Mouse (Mus musculus): ENCODE data around the gene Tmsb4x.

Gene Tmsb4x

DNA sequence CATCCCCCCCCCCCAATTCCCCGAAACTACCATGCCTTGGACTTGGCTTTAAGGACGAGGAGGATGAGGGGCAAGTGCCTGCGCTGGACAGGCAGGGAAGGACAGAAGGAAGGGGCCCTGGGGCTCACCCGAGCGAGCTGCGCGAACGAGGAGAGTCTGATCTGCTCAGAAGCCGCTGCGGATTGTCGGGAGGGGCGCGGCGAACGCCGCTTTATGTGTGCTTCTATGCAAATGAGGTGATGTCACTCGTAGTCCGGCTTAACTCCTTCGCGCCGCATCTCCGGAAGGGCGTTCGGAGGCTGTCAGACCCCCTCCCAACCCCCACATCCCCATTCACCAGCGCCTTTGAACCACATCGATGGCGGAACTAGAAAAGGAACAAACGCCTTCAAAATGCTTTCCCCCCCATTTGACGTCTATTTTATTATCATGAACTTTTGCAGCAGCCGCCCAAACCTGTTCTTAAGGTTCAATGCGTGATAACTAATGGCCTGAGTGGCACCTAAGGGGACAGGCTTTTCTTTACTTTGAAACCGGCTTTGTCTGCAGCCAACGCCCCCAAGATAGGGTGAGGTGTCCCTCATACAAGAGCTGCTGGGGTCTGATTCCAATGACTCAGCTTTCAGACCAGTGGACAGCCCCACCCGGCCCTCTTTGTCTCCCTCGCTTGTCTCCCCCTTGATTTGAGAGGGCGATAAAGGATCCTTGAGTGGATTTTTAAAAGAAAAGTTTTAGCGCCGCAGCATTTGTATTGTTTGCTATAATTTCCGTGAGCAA, at the start of gene Tmsb4x:
Gene Tmsb4x (minus strand): TSS at position 338 of the 777 bp plus-strand sequence.
- DNase-seq, result peak; percentile 66

DNA sequence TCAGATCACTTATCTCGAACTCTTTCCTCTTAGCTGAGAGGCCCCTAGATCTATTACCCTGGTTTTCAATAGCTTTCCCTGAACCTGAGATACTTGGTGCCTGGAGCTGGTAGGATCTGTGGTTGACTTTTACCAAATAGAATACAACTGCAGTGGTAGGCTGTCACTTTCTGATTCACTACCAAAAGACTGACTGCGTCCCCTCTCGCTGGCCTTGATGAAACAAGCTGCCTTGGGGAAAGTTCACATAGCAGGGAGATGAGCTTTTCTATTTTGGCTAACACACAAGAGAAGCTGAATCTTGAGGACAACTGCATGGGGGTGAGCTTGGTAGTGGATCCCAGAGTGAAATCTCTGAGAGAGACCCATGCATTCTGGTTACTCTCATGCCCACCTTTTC, 32.6 kb upstream of the Tmsb4x start:
- DNase-seq, result no peak

DNA sequence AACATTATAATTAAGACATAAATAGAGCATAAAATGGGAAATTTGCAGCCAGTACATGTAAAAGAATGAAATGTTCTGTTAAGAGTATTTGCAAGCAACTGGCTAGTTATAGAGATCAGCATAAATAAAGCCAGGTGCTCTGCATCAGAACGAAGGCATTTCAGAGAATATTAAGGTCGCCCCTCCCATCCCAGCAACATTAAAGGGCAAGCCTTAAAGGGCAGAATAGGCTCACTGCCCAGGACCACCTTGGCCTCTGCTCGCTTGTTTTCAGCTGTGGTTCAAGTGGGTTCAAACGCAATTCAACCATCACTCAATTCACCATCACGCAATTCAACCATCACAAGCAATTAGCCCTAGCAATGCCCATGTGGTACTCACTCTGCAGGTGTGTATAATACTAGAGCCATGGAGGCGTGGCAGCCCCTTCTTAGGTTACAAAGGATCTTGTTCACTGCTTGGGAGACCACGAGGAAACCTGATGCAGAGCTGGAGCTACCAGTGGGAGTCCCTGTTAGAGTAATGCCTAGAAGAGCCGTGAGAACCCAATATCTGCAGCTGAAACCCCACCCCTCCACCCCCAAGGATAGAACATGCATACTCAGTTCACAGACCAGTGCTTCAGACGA, 30.3 kb upstream of the Tmsb4x start:
- no peak for DNase-seq

DNA sequence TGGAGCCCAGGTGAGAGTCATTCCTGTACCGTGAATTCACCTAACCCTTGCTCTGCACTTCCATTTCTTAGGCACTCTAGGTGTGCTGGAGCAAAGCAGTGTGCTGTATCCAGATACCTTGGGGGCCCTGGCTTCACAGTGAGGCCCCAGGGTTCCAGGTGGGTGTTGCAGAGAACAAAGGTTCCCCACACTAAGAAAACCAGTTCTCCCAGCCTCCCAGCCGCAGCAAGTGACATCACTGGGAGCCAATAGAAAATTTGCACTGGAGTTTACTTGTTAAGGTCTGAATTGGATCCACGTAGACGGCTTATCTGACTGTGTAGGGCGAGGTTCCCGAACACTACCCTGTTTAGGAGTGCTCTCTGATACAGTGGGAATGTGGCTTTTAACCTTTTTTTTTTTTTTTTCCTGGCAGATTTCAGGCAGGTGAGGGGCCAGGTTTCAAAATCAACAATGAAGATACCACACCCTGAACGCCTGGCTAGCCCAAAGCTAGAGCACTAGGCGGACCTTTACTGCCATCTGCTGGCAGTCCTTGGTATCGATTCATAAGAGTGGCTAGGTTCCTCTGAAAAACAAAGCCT, 24.1 kb upstream of the Tmsb4x start:
- DNase-seq, result peak; percentile 48

DNA sequence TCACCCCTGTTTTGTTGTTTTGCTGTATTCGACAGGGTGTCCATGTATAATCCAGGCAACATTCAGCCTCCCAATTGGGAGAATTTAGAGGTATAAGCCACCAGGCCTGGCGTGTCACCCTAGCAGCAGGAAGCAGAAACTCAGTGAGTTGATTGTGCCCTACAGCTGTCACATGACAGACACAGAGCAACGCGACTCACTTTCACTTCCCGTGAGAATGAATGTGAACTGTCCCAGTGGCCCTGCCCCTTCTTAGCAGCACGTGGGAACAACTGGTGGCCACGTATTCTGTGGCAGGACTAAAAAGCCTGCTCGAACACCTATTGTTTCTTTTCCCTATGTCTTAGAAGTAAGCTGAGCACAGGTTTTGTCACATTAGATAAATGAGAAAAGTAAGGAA, 22.0 kb upstream of the Tmsb4x start:
- no peak for DNase-seq

DNA sequence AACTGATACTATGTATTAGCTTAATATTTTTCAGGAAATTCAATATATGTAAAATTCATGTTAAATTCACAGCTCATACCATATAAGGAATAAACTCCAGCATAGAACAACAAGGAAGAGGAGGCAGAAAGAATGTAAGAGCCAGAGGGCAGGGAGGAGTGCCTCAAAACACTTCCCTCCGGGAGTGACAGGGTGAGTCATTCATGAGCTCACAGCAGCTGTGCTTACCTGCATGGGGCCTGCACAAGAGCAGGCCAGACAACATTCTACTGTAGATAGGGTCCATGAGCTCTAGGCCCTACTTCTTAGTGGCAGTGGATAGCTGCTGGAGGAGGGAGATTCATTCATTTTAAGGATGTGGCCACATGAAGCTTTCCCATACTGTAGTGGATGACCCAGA, 20.7 kb upstream of the Tmsb4x start:
- no peak for DNase-seq

DNA sequence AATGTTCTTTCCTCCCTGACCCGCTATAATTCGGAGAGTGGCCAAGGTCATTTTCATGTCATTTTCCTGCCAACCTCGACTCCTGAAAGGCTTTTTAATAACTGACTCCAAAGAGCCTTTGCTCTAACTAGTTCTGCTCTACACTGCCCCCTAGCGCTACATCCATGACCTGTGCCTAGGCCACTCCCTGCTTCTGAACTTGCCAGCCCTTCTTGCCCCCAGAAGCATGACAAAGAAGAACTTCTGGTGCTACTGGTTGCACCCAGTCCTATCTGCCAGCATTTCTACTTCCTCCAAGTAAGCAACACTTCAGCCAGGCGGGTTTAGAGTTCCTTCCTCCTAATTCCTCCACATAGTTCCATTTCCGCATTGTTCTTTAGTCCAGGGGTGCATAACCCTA, 20.1 kb upstream of the Tmsb4x start:
- DNase-seq, result peak; percentile 42

DNA sequence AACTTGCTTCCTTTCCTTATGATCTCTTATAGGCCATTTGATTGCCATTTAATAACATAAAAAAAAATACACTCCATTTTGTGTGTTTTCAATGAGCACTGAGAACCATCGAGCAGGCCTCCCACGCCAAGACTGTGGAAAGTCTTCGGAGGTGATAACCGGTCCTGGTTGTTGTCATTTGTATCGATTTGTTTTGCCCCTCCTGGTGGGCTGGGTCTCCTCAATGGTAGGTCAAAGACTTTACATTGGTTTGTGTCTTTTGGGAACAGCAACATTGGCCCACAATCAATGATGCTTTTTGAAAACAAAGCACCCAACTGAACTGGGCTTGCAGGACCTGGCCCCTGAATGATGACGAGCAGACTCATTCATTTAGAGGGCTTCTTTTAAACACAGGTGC, 18.6 kb upstream of the Tmsb4x start:
- DNase-seq, result no peak

DNA sequence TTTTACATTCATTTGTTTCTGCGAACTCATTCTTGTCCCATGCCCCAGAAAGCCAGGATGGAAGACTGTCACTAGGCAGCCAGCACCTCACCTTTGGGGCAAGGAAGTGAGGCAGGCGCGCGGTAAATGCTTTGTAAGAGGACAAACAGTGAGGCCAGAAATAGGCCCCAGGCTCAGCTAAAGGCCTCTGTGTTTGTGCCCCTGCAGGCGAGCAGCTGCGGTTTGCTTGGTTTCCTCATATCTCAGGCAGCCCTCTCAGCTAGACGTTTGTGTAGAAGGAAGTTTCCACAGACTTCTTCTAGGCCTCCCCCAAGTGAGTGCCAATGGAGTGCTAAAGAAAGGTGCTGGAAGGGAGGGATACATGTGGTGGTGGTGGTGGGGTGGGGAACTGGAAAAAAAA, 18.0 kb upstream of the Tmsb4x start:
- no peak for DNase-seq

DNA sequence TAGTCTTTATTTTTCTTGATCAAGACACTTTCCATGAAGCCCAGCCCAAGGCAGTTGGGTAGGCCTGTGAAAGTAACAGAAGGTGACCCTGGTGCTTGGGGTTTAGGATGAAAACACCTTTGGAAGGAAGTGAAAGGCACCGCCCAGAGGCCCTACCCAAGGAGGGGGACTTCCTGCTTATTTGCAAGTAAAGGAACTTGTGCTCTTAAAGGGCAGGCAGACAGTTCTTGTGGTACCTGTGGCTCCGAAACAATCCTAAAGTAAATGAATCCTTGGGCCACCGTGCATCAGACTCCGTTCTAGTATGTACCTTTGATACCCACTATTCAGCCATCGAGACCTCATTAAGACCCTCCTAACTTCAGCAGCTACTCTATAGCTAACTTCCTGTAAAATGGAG, 17.5 kb upstream of the Tmsb4x start:
- DNase-seq, result no peak

DNA sequence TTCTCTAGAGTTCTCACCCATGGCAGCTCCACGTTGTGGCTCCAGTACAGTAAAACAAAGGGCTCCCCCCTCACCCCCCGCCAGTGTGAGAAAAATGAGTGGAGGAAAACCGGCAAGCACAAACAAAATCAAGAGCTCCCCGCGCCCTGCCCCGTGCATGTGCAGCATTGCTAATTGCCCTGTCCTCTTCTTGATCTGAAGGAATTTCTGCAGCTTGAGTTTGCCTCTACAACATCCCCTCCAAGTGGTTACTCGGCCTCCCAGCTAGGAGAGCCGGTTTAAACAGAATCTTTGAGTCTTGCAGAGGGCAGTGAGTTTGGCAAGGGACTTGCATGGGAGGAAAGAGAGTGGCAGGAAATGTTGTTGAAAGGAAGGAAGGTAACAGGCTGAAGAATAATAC, 3.6 kb upstream of the Tmsb4x start:
- no peak for DNase-seq

DNA sequence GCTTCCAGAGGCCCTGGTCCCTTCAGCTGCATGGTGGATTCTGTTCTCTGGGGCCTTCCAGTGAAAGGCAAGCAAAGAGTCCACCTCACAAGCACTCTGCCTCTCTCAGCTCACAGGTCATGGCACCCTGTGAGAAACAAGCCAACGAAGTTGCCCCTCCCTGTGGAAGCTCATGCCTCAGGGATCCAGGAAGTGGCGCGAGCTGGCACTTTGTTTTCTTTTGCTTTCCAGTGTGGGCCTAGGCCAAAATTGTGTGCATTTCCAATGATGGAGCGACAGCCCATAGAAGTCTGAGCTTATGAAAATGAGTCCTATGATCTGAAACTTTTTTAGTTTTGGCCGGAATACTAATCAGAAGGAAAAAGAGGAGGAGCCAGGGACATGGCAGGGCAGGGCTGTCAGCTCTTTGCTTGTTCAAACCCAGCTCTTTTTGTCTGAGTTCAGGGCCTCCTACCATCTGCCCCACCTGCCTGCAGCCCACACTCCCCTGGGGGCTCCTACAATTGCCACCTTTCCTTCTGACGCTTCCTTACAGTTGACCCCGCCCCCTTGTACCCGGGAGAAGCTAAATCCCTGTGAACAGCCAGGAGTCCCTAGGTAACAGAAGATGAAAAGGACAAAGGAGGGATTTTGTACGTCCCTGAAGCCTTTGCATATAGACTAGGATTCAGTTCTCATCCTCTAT, 2.9 kb upstream of the Tmsb4x start:
- no peak for DNase-seq

DNA sequence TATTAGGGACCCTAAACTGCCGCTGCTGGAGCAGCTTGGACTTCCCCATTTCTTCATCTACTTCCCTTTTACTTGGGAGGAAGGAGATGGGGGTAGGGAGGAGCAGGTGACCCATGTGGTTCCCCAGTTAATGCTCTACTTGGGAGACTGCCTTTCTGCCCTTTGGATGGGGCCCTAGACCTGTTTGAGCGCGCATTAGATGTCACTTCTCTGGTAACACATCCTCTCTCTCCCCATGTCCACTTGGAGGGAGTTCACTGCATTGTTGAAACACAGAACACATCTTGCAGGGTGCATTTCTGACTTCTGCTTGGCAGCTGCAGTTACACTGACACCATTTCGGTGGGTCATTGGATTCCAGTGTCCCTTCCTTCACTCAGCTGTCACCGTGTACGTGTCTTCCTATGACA, 1.2 kb upstream of the Tmsb4x start:
- DNase-seq, result no peak

DNA sequence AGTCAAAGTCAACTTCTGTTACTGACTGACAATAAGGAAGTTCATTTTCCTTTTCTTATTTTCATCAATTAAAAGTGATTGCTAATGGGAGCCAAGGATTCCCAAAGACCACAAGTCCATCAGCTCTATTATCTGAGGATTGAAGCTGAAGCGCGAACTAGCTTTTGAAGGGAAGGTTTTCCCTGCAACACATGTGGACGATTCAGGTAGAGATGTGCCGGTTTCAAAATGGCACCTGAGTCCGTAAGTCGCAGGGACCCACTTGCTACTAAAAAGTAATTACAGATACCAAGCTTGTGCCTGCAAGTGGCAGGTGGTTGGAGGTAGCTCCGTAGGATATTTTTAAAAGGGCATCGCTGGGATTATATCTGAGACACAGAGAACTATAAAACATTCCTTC, 713 bp upstream of the Tmsb4x start:
- DNase-seq, result no peak

DNA sequence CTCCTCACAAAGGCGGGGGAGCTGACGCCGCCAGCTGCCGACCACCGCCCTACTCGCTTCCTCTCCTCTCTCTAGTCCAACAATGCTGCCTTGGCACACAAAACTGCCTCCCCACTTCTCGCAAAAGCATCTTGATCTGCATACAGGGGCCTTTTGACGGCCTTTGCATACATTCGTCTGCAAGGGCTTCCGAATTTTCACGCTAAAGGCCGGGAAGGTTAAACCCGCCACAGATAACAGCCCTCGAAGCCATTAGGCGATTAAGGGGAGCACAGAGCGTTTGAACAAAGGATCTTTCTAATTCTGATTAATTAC, 652 bp downstream of the Tmsb4x start:
- DNase-seq, result no peak

DNA sequence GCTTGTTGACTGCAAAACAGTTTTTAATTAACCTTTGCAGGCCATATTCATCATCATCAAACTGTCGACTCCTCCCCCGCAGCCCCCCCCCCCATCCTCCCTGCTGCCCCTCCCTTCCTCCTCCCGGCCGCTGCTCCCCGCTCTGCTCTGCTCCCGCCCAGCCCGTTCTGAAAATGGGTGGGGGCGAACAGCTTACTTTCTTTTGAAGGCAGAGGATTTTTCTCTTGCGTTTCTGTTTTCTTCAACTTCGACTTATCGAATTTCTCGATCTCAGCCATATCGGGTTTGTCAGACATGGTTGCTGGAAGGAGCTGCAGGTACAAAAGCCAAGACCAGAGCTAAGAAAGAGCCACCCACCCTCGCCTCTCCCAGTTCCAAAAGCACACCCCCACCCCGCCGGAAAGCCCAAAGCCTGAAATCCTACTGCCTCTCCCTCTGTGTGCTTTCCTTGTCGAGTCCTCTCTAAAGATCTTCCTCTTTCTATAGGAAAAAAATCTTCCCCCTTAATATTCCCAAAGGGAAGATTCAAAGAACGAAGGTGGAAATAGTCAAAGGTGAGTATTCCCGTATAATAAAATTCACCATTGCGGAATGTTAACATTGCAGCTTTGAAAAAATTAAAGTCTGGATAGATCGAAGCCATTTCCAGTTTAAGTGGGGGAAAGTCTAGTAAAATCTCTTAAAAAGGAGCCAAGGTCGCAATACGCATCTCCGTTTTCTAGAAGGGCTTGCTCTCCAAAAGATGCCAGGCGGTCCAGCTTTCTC, 1.2 kb downstream of the Tmsb4x start:
- DNase-seq, result no peak

DNA sequence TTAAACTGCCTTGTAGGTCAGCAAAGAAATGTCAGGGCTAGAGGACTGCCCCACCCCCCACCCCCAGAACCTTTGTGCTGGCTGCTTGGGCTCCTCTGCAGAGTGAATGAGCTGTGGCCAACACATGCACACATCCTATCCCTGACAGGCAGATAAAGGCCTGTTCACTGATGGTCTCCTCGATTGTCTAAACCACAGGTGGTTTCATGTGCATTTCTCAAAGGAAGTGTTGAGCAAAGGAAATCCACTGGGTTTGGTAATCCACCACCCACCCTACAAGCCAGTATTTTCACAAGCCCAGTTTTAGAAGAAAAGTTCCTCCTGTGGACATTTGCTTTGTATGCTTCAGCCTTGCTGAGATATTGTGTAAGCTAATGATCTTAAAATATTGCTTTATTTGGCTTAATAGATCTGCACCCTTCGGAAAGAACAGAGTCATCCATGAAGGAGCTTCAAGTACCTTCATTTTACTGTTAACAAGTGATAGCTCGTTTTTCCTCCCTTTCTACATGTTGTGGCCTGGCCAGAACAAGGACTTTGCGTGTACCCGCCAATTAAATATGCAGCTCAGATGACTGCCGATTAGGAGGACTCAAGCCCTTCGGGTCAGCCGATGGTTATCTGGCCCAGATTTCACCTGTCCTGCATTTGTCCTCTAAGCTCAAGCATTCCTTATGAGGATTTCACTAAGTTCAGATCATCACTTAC, 3.1 kb downstream of the Tmsb4x start:
- no peak for DNase-seq

DNA sequence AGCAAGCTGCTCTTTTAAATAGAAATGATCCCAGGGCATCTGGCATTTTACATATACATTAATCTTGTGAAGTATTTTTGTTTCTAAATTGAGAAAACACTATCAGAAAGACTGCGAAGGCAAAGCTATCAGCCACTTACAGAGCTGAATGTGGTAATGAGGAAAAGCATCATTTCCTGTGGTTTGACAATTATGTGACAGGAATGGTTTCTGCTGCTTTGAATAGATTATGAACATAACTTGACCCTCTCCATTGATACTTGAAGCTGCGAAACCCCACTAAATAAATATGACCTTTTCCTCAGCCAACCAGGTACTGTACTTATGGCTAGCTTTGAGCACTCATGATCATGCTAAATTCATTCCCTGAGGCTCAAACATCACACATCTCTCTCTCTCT, 7.8 kb downstream of the Tmsb4x start:
- no peak for DNase-seq

DNA sequence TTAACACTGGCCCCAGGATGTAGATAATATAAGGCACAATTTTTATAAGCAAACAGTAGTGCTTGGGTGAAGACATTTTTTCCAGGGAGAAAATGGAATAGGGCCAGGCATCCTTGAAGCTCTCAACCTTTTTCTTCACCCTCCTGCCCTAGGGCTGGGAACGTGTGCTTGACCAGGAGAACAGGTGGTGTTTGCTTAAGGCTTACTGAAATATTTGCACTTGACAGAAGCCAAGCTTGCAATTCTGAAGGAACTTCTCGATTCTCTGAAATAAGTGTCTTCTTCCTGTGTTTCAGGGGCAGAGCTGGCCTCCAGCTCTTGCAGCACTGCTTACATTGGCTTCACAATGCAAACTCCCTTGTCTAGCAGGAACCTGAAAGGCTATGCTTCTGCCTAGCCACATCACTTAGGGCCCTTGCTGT, 13.9 kb downstream of the Tmsb4x start:
- DNase-seq, result no peak

DNA sequence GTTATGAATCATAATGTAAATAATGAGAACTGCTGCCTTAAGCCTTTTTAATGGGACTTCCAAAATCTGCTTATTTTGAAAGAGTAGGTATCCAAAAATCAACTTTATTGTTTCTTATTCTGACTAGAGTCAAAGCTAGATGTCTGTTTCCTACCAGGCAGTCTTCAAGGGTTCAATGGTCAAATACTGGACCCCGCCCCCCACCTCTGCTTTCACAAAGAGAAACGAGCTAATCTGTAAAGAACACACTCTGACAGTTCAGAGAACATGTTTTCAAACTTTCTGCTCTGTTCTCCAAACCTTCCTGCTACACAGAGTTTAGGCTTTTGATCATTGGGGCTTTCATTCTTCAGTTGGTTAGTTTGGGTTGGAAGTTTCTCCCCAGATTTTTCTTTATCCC, 22.8 kb downstream of the Tmsb4x start:
- no peak for DNase-seq

DNA sequence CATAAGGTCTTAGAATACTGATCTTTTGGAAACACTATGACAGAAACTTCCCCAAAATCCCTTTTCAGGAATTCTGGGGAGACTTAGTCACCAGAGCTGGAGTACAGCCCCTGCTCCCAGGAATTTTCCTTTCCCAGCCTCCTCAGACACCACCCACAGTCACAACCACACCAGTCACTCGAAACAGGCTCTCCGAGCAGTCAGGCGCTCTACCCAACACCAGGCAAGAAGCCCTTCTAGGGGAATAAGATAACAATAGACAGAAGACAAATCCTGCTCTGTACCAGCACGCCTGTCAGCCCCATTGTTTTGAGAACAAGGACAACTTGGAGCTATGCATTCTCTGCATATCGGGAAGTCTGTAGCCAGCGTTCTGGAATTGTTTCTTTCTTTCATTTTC, 25.6 kb downstream of the Tmsb4x start:
- no peak for DNase-seq

DNA sequence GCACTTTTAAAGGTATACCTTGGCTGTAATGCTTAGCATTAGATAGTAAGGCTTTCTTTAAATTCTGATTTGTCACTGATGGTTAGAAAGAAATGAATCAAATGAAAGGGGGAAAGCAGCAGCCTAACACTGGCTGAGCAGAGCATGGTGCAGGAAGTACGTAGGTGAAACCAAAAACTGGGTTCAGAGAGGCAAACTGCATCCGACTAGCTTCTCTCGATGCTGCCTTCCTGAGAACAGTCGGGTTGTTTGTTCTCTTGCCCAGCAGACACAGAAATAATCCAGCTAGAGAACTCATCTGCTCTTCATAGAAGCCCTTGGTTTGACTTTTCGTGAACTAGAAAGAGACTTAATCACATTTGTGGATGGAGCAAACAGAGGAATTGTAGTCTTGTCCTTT, 26.7 kb downstream of the Tmsb4x start:
- no peak for DNase-seq
